Mouse (Mus musculus) kidney, postnatal 10 days (tissue): ENCODE measurements around the gene Zzef1.

ENCODE experiments used
- DNase-seq: peaks from one replicate; pipeline ENCODE4 v3.0.0; 2021; ENCODE audit warnings: mixed read lengths

Gene Zzef1

GRCm38 (mm10) chr11:72923116-72923515 is 127.1 kb downstream of the Zzef1 start:
- DNase-seq: peak; percentile 80

GRCm38 (mm10) chr11:72924458-72924857 is 128.4 kb downstream of the Zzef1 start:
- DNase-seq: no peak

GRCm38 (mm10) chr11:72925067-72925466 is 129.0 kb downstream of the Zzef1 start:
- DNase-seq: no peak

GRCm38 (mm10) chr11:72926226-72926890 is 130.3 kb downstream of the Zzef1 start:
- peak; percentile 83 for DNase-seq

GRCm38 (mm10) chr11:72928516-72928915 is 132.5 kb downstream of the Zzef1 start:
- no peak for DNase-seq

GRCm38 (mm10) chr11:72940208-72941143 is 144.4 kb downstream of the Zzef1 start:
- DNase-seq: peak; percentile 55

GRCm38 (mm10) chr11:72944996-72945793 is 149.2 kb downstream of the Zzef1 start:
- peak; percentile 70 for DNase-seq

- no peak for DNase-seq
Measured at GRCm38 (mm10) chr11:72945875-72946559, 150.0 kb downstream of the Zzef1 start.

GRCm38 (mm10) chr11:72946560-72947119 is 150.6 kb downstream of the Zzef1 start:
- DNase-seq: no peak

GRCm38 (mm10) chr11:72947840-72948239 is 151.8 kb downstream of the Zzef1 start:
- no peak for DNase-seq

- no peak for DNase-seq
Measured at GRCm38 (mm10) chr11:72948254-72948653, 152.2 kb downstream of the Zzef1 start.

GRCm38 (mm10) chr11:72951137-72952000 is 155.3 kb downstream of the Zzef1 start:
- peak; percentile 73 for DNase-seq

- DNase-seq: peak; percentile 52
Measured at GRCm38 (mm10) chr11:72952226-72952625, 156.2 kb downstream of the Zzef1 start.

- DNase-seq: no peak
Measured at GRCm38 (mm10) chr11:72952697-72953096, 156.7 kb downstream of the Zzef1 start.

GRCm38 (mm10) chr11:72953116-72953439 is 157.1 kb downstream of the Zzef1 start:
- no peak for DNase-seq

GRCm38 (mm10) chr11:72953440-72954151 is 157.6 kb downstream of the Zzef1 start:
- DNase-seq: peak; percentile 65

- DNase-seq: no peak
Measured at GRCm38 (mm10) chr11:72954216-72954615, 158.2 kb downstream of the Zzef1 start.

- peak; percentile 43 for DNase-seq
Measured at GRCm38 (mm10) chr11:72955339-72955974, 159.4 kb downstream of the Zzef1 start.

GRCm38 (mm10) chr11:72957318-72957717 is 161.3 kb downstream of the Zzef1 start:
- no peak for DNase-seq
